Mouse (Mus musculus): ENCODE data around the gene Gm20765.
"Not testable (repeated sequence)": the region's sequence is repeated elsewhere in the genome, so short reads cannot be mapped to it uniquely, and the experiment has no call there.

The Gm20765 gene

GRCm38 (mm10) chr10:104185233-104185632, at the start of gene Gm20765:
TSS of gene Gm20765 (plus strand) at chr10:104185533.
- DNase-seq = not testable (repeated sequence)

- DNase-seq = not testable (repeated sequence)
Observed at GRCm38 (mm10) chr10:104142687-104143086, 42.6 kb upstream of the Gm20765 start, which contains the start of gene Gm21293. TSS of gene Gm21293 (plus strand) at chr10:104142987.

GRCm38 (mm10) chr10:104151197-104151596, 34.1 kb upstream of the Gm20765 start, which contains the start of gene Gm6763:
TSS of gene Gm6763 (plus strand) at chr10:104151497.
- not testable (repeated sequence) for DNase-seq

- not testable (repeated sequence) for DNase-seq
Observed at GRCm38 (mm10) chr10:104159706-104160105, 25.6 kb upstream of the Gm20765 start, which contains the start of gene Gm8764. TSS of gene Gm8764 (plus strand) at chr10:104160006.

GRCm38 (mm10) chr10:104168215-104168614, 17.1 kb upstream of the Gm20765 start, which contains the start of gene Gm21304:
TSS of gene Gm21304 (plus strand) at chr10:104168515.
- not testable (repeated sequence) for DNase-seq

- not testable (repeated sequence) for DNase-seq
Observed at GRCm38 (mm10) chr10:104176724-104177123, 8.6 kb upstream of the Gm20765 start, which contains the start of gene Gm21312. TSS of gene Gm21312 (plus strand) at chr10:104177024.

- not testable (repeated sequence) for DNase-seq
Observed at GRCm38 (mm10) chr10:104193742-104194141, 8.4 kb downstream of the Gm20765 start, which contains the start of gene Gm4340. TSS of gene Gm4340 (plus strand) at chr10:104194042.

GRCm38 (mm10) chr10:104209655-104210054, 24.3 kb downstream of the Gm20765 start:
- DNase-seq = no peak

- DNase-seq = no peak
Observed at GRCm38 (mm10) chr10:104210268-104210990, 25.1 kb downstream of the Gm20765 start.

- no peak for DNase-seq
Observed at GRCm38 (mm10) chr10:104214527-104214926, 29.2 kb downstream of the Gm20765 start.

- DNase-seq = no peak
Observed at GRCm38 (mm10) chr10:104220303-104221021, 35.1 kb downstream of the Gm20765 start.
